Mouse (Mus musculus): ENCODE results near the gene Fstl4. TPM values are rescaled to one million over a fixed set of nuclear protein-coding genes. Genes with fewer than 3 reads are reported as not detected.

The Fstl4 gene
- polyA plus RNA-seq, 1 experiment = not detected

DNA sequence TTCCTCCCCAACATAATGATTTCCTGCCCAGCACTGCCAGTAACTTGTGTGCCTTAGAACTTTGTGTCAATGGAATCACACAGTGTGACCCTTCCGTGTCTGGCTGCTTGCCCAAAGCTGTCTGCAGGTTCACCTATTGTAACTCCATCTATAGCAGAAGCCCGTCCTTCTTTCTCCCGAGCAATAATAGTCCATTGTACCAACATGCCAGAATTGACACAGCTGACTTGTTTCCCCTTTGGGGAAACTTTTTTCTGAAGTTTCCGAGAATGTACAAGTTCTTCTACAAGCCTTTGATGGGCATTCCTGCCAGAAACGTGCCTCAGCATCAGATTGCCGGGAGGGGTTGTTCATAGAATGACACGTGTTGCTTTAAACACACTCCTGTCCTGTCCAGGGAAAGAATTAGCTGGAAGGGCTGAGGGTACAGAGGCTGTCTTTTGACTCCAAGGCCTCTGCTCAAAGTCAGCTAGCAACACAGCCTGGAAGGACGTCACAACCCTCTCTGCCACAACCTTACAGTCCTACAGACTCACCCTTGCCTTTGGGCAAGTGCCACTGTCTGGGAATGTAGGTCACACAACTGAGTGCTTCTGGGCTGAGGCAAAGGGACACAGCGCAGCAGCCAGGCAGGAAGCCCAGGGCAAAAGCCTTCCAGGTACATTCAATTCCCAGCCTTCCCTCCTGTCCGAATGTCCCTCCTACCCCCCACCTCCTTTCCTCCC lies 339.3 kb downstream of the Fstl4 start:
- Histone ChIP-seq H3K79me2 (ENCODE audit: control insufficient read depth, insufficient read depth) (no peaks in the 10 kb centered on the region), H3K79me3 (ENCODE audit: low read depth) (no peaks in the 10 kb centered on the region), H3K27me3 (ENCODE audit: control insufficient read depth, insufficient read depth, insufficient read length) (peaks cover 32% of the 10 kb centered on the region), H3ac (ENCODE audit: control insufficient read depth, insufficient read length, low read depth) (no peak overlapping the region), H3K4me3 (ENCODE audit: insufficient read depth, poor library complexity, severe bottlenecking) (no peak overlapping the region), H3K36me3 (ENCODE audit: control insufficient read depth, insufficient read depth) (no peaks in the 10 kb centered on the region)
- no peak for TF ChIP-seq USF1 (IDR thresholded peaks at IDR 0.05; ENCODE audit: low read depth)

DNA sequence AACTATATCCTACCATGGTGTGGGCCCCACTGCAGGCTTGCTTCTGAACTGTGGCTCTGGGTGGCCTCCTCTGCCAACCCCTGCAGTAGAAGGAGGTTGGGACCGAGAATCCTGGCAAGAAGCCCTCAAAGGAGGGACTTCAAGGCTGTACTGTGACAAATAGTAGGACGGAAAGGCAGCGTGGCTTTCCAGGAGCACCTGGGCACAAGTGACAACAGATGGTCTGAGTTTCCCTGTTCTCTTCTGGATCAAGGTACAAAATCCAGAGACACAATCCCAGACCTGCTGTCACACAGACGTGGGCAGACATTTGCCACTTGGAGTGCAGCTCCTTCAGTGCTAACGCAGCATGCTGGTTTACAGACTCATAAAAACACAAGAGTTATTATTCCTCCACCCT lies 343.3 kb downstream of the Fstl4 start:
- Histone ChIP-seq H3K27me3 (ENCODE audit: control insufficient read depth, insufficient read depth, insufficient read length) (peaks cover 25% of the 10 kb centered on the region), H3K4me3 (ENCODE audit: insufficient read depth, poor library complexity, severe bottlenecking) (no peak overlapping the region), H3K79me2 (ENCODE audit: control insufficient read depth, insufficient read depth) (no peaks in the 10 kb centered on the region), H3K79me3 (ENCODE audit: low read depth) (no peaks in the 10 kb centered on the region), H3K36me3 (ENCODE audit: control insufficient read depth, insufficient read depth) (no peaks in the 10 kb centered on the region), H3ac (ENCODE audit: control insufficient read depth, insufficient read length, low read depth) (no peak overlapping the region)
- no peak for TF ChIP-seq MAX (IDR thresholded peaks at IDR 0.05)
- TF ChIP-seq MYOD1 (IDR thresholded peaks at IDR 0.05; ENCODE audit: control insufficient read depth, insufficient read length, low read depth) = no peak
- TF ChIP-seq MYOG (IDR thresholded peaks at IDR 0.05; ENCODE audit: control insufficient read depth, extremely low read depth, insufficient read length) = no peak
- TF ChIP-seq CEBPB (IDR thresholded peaks at IDR 0.05; ENCODE audit: low read depth) = no peak
- no peak for TF ChIP-seq CTCF (IDR thresholded peaks at IDR 0.05; ENCODE audit: control insufficient read depth, insufficient read depth, insufficient read length)
- TF ChIP-seq FOSL1 (IDR thresholded peaks at IDR 0.05; ENCODE audit: insufficient read depth, low read length, poor library complexity, severe bottlenecking) = no peak
- TF ChIP-seq USF1 (IDR thresholded peaks at IDR 0.05; ENCODE audit: low read depth) = no peak

DNA sequence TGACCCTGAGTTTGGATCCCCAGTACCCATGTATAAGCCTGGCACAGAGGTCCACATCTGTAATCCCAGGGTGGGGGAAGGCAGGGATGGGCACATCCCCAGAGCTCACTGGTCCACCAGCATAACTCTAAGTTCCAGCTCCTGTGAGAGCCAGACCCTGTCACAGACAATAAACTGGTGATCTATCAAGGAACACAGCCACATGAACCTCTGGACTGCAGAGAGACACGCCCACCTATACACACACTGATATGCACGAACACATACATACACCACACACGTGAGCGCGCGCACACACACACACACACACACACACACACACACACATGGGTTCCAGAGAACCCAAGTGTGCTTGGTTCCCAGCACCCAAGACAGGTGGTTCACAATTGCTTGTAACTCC lies 344.4 kb downstream of the Fstl4 start:
- Histone ChIP-seq H3K27me3 (ENCODE audit: control insufficient read depth, insufficient read depth, insufficient read length) (peaks cover 16% of the 10 kb centered on the region), H3ac (ENCODE audit: control insufficient read depth, insufficient read length, low read depth) (no peak overlapping the region), H3K36me3 (ENCODE audit: control insufficient read depth, insufficient read depth) (no peaks in the 10 kb centered on the region), H3K79me2 (ENCODE audit: control insufficient read depth, insufficient read depth) (no peaks in the 10 kb centered on the region), H3K4me3 (ENCODE audit: insufficient read depth, poor library complexity, severe bottlenecking) (no peak overlapping the region), H3K79me3 (ENCODE audit: low read depth) (no peaks in the 10 kb centered on the region)
- no peak for TF ChIP-seq MYOG (IDR thresholded peaks at IDR 0.05; ENCODE audit: control insufficient read depth, extremely low read depth, insufficient read length)
- TF ChIP-seq CTCF (IDR thresholded peaks at IDR 0.05; ENCODE audit: control insufficient read depth, insufficient read depth, insufficient read length) = no peak

DNA sequence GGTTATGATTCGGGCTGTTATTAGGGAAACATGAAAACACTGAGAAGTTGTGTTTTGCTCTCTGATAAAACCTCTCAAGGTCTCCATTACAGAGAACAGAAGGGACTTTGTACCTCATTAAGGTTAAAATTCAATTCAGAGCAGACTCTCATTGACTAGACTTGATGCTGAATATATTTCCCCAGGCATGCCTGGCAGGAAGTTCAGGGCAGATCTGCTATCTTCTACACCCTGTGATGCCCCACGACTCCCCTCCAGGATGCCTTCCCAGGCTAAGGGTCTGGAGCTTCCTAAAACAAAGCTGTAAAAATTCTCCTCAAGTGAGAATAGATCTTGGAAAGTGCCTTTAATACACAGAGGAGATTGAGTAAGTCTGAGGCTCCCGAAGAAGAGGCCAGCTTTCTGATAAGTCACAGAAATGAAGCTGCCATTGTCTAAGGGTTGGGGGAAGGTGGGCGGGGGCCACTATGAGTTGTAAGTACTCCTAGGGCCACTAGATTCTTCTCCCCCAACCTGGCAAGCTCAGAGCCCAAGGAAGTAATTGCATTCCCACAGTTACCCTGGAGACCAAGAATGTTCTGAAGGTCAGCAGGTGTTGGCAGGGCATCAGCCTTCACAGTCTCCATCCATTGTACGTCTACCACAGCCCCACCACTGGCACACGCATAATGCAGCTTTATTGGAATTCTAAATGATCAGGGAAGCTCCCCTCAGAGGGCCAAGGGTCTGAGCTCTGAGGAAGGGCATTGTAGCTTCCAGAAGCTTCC lies 345.4 kb downstream of the Fstl4 start:
- Histone ChIP-seq H3K27me3 (ENCODE audit: control insufficient read depth, insufficient read depth, insufficient read length) (peaks cover 9% of the 10 kb centered on the region), H3K36me3 (ENCODE audit: control insufficient read depth, insufficient read depth) (no peaks in the 10 kb centered on the region), H3K79me2 (ENCODE audit: control insufficient read depth, insufficient read depth) (no peaks in the 10 kb centered on the region), H3K4me3 (ENCODE audit: insufficient read depth, poor library complexity, severe bottlenecking) (no peak overlapping the region), H3ac (ENCODE audit: control insufficient read depth, insufficient read length, low read depth) (no peak overlapping the region), H3K79me3 (ENCODE audit: low read depth) (no peaks in the 10 kb centered on the region)
- TF ChIP-seq CEBPB (IDR thresholded peaks at IDR 0.05; ENCODE audit: low read depth) (no peak), FOSL1 (IDR thresholded peaks at IDR 0.05; ENCODE audit: insufficient read depth, low read length, poor library complexity, severe bottlenecking) (no peak), CTCF (IDR thresholded peaks at IDR 0.05; ENCODE audit: control insufficient read depth, insufficient read depth, insufficient read length) (no peak), MYOD1 (IDR thresholded peaks at IDR 0.05; ENCODE audit: control insufficient read depth, insufficient read length, low read depth) (no peak), MYOG (IDR thresholded peaks at IDR 0.05; ENCODE audit: control insufficient read depth, extremely low read depth, insufficient read length) (no peak)

DNA sequence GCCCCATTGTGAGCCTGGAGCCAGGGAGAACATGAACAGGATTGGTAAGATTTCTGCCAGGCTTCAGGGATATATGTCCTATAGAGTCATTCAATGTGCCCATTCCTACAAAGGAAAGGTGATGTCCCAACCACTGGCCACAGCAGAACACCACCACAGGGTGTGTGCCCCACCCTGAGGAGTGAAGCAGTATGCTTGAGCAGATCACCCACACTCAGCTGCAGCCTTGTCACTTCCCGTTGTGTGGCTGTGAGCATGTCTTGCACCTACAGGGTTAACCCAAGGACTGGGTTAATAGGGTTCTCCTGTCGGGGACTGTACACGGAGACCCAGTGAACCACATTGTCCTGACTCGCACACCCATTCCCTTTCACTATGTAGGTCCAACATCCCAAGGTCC lies 351.3 kb downstream of the Fstl4 start:
- Histone ChIP-seq H3ac (ENCODE audit: control insufficient read depth, insufficient read length, low read depth) (no peak overlapping the region), H3K4me3 (ENCODE audit: insufficient read depth, poor library complexity, severe bottlenecking) (no peak overlapping the region), H3K79me3 (ENCODE audit: low read depth) (no peaks in the 10 kb centered on the region), H3K79me2 (ENCODE audit: control insufficient read depth, insufficient read depth) (no peaks in the 10 kb centered on the region), H3K36me3 (ENCODE audit: control insufficient read depth, insufficient read depth) (no peaks in the 10 kb centered on the region), H3K27me3 (ENCODE audit: control insufficient read depth, insufficient read depth, insufficient read length) (peaks cover 18% of the 10 kb centered on the region)
- no peak for TF ChIP-seq CTCF (IDR thresholded peaks at IDR 0.05; ENCODE audit: control insufficient read depth, insufficient read depth, insufficient read length)
- TF ChIP-seq MAX (IDR thresholded peaks at IDR 0.05) = no peak

DNA sequence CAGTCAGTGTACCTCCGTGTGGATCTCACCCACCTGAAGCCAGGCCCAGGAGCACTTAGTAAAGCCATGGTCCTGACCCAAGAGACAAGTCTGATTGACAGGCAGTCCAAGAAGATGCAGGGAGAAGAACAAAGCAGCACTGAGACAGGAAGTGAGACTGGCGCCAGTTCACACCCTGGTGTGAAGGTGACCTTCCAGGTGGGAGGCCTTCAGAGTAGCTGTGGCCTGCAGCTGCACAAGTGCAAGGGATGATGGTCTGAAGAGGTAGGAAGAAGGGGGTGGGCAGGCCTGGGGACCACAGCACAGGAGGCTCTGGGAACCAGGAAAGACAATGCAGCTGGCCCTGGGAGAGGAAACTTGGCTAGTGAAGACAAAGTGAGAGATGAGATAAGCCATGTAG lies 351.9 kb downstream of the Fstl4 start:
- TF ChIP-seq FOSL1 (IDR thresholded peaks at IDR 0.05; ENCODE audit: insufficient read depth, low read length, poor library complexity, severe bottlenecking) (no peak), USF1 (IDR thresholded peaks at IDR 0.05; ENCODE audit: low read depth) (no peak), MAX (IDR thresholded peaks at IDR 0.05) (no peak), MYOG (IDR thresholded peaks at IDR 0.05; ENCODE audit: control insufficient read depth, extremely low read depth, insufficient read length) (no peak), CTCF (IDR thresholded peaks at IDR 0.05; ENCODE audit: control insufficient read depth, insufficient read depth, insufficient read length) (no peak), MYOD1 (IDR thresholded peaks at IDR 0.05; ENCODE audit: control insufficient read depth, insufficient read length, low read depth) (no peak), CEBPB (IDR thresholded peaks at IDR 0.05; ENCODE audit: low read depth) (no peak)
- no peak overlapping the region for H3ac ChIP-seq (ENCODE audit: control insufficient read depth, insufficient read length, low read depth)
- no peak overlapping the region for H3K4me3 ChIP-seq (ENCODE audit: insufficient read depth, poor library complexity, severe bottlenecking)
- H3K27me3 ChIP-seq (ENCODE audit: control insufficient read depth, insufficient read depth, insufficient read length) = peaks cover 18% of the 10 kb centered on the region
- H3K79me3 ChIP-seq (ENCODE audit: low read depth) = no peaks in the 10 kb centered on the region
- no peaks in the 10 kb centered on the region for H3K36me3 ChIP-seq (ENCODE audit: control insufficient read depth, insufficient read depth)
- no peaks in the 10 kb centered on the region for H3K79me2 ChIP-seq (ENCODE audit: control insufficient read depth, insufficient read depth)
